Mouse (Mus musculus): Measurements from ENCODE around the gene Coq8a.

Gene Coq8a

GRCm38 (mm10) chr1:180174718-180175117 lies 24.7 kb downstream of the Coq8a start:
- DNase-seq (ENCODE audit: low spot score), result no peak

DNA sequence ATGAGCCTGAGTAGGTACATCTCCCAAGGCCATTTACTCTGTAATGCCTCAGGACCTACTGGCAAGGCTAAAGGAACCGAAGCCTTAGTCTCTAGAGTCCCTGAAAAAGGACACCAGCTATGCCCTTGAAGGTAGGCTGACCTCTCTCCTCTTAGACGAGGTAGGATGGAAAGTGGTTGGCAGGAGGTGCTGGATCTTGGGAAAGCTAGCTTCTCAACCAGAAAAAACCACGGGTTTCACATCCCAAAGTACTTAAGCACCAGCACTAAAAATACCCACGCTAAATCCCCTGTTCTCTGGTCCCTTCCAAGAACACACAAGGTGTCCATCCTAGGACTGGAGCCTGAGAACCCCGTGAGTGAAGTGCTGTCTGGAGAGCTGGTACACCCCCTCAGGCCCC lies 26.4 kb downstream of the Coq8a start:
- no peak for DNase-seq (ENCODE audit: low spot score)

DNA sequence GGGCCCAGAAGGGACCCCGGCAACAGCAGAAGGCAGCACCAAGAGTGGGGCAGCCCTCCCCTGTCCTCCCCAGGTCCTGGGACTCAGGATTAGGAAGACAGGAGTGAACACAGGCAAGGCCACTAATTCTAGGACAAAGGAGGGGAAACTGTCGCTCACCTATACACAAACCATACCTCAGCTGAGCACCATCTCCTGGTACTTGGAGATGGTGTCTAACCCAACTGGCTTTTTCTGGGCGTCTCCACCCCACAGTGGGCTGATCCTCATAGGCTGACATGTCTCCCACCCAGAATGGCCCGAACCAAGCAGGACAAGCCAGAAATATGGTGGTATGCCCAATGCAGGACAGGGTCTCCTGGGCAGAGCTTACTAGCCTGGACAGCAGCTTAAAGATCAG lies 26.8 kb downstream of the Coq8a start:
- no peak for DNase-seq (ENCODE audit: low spot score)

DNA sequence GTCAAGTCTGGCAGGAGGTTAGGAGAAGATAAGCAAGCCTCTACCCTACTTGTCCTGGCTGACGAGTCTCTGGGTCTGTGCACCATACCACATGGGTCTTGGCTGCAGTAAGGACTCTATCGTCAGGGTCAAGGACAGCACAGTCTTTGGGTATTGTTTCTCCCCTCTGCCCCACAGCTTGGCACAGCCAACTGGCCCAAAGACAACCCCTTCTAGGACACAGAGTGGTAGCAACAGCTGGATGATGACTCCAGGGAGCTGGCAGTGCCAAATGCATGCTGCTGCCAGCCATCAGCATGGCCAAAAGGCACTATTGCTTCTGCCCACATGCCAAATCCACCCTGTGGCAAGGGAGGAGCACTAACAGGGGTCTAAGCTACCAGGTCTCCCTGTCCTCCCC lies 27.5 kb downstream of the Coq8a start:
- DNase-seq (ENCODE audit: low spot score), result no peak

- DNase-seq (ENCODE audit: low spot score), result no peak
Observed at GRCm38 (mm10) chr1:180170071-180170470, 29.3 kb downstream of the Coq8a start.

DNA sequence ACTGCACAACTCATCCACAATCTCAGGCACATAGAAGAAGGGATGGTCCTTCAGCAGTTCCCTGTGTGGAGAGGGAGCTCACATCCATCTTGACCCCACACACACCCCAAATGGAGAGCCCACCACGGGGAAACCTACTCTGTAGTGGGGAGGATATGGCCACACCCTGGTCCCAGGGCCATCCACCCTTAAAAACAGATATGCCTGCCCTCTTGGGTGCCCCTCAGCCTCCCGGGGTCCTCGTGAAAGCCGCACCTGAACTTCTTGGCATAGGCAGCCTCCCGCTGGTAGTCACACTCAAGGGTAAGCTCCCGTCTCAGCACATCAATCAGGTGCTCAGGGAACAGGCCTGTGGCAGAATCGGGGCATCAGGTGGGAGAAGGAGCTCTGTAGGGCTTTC lies 30.2 kb downstream of the Coq8a start:
- DNase-seq (ENCODE audit: low spot score), result no peak

GRCm38 (mm10) chr1:180168294-180168693 lies 31.1 kb downstream of the Coq8a start:
- DNase-seq (ENCODE audit: low spot score), result no peak

DNA sequence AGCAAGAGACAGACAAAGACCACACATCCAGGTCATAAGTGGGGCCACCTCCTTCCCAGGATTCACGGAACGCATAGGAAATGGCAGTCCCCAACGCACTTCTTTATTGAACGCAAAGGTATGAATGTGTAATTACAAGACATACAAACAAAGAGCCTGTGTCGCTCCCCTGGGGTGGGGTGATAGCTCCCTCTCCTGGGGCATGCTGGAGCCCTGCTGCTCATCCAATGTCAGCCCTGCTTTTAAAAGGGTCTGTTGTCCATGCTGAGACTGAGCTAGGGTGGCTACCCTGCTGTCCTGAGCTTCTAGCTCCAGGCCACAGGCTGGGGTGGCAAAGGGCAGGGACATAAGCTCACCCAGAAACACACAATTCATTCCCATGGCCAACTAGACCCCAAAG lies 32.9 kb downstream of the Coq8a start:
- no peak for DNase-seq (ENCODE audit: low spot score)

DNA sequence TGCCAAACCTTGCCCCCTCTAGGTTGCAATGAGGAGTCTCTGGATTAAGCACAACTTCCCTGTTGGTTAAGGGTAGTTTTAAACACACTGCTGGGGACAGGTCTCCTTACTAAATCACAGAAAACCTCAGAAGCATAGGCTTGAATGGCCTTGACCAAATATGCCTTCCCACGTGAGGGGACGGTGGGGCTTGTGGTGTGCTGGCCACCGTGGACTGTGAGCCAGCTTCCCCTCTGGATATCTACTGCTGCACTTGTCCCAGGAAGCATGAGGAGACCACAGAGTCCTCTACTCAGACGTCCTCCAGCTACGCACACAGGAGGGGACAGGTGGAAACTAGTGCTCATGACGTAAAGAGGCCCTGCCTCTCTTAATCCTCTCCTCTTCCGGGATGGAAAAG lies 36.4 kb downstream of the Coq8a start:
- no peak for DNase-seq (ENCODE audit: low spot score)

GRCm38 (mm10) chr1:180161566-180162355 lies 37.6 kb downstream of the Coq8a start:
- no peak for DNase-seq (ENCODE audit: low spot score)

- DNase-seq (ENCODE audit: low spot score), result no peak
Observed at GRCm38 (mm10) chr1:180161160-180161559, 38.2 kb downstream of the Coq8a start.

- no peak for DNase-seq (ENCODE audit: low spot score)
Observed at GRCm38 (mm10) chr1:180160545-180160944, 38.9 kb downstream of the Coq8a start.

DNA sequence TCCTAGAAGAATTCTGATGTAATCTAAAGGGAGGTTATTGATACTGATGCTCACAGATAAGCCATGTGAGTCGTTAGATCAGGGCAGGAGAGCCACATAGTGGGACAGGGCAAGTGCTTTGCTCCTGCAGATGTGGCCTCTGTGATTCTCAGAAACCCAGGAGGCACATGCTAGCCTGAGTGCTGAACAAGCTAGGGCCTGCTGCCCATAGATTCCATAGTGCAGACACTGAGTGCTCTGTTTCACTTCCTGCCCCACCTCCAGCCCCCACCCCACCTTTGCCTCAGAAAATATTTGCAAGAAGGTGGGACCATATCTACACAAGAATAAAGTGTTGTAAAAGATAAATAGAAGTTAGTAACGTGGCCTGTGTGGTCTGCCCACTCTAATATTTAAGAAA lies 40.8 kb downstream of the Coq8a start:
- no peak for DNase-seq (ENCODE audit: low spot score)

DNA sequence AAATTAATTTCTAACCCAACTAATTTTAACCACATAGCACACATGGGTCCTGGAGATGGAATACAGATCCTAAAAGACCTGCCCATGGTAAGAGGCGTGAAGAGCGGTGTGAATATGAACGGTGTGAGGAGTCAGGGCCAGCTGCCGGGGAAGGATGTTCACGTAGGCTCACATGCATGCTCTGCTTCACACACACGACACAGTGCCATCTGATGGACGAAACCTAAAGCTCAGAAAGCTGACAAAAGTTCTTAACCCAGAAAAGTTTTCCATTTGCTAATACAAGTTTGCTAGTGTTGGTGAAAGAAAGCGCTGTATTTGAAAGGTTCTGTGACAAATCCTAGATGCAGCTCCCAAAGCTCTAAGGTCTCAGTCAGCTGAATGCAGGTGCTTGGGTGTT lies 48.2 kb downstream of the Coq8a start:
- no peak for DNase-seq (ENCODE audit: low spot score)

GRCm38 (mm10) chr1:180148563-180148962 lies 50.8 kb downstream of the Coq8a start:
- DNase-seq (ENCODE audit: low spot score), result no peak

- DNase-seq (ENCODE audit: low spot score), result peak; percentile 28
Observed at GRCm38 (mm10) chr1:180148036-180148435, 51.4 kb downstream of the Coq8a start.

GRCm38 (mm10) chr1:180140970-180141369 lies 58.4 kb downstream of the Coq8a start:
- DNase-seq (ENCODE audit: low spot score), result no peak

DNA sequence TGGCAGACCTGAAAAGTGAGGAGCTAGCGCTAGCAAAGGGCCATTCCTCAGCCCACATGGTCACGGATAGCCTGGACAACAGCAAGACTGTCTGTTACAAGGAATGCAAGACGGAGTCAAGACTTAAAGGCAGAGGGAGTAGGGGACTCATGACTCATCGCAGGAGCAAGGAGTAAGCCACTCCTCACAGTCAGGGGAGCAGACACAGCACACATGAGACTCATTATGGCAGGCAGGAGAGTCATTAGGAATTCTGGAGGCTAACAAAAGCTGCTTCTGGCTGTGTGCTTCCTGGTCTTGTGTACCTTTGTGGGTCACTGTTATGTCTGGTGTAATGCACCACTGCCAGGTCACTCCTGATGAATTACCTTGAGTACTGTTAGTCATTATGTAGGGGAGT lies 60.2 kb downstream of the Coq8a start:
- DNase-seq (ENCODE audit: low spot score), result peak; percentile 22

GRCm38 (mm10) chr1:180132187-180132586 lies 67.2 kb downstream of the Coq8a start:
- no peak for DNase-seq (ENCODE audit: low spot score)

DNA sequence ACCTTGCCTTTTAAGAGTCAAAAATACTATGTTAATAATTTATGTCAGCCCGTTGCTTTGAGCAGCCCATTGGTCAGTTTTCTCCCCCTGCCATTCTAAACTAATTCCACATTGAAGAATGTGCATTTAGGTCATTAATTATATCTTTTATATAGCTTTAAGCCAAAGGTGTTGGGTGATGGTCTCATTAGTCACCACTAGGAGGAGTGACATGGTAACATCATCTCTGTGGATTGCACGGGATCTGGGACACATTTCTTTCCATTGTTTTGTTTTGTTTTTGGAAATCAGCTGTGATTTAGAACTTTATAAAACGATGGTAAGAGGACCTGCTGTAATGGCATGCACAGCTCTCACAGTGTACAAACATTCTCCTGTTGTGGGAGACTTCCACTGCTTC lies 68.0 kb downstream of the Coq8a start:
- no peak for DNase-seq (ENCODE audit: low spot score)

- no peak for DNase-seq (ENCODE audit: low spot score)
Observed at GRCm38 (mm10) chr1:180128077-180128792, 71.2 kb downstream of the Coq8a start.

GRCm38 (mm10) chr1:180118233-180118632 lies 81.2 kb downstream of the Coq8a start:
- DNase-seq (ENCODE audit: low spot score), result no peak

DNA sequence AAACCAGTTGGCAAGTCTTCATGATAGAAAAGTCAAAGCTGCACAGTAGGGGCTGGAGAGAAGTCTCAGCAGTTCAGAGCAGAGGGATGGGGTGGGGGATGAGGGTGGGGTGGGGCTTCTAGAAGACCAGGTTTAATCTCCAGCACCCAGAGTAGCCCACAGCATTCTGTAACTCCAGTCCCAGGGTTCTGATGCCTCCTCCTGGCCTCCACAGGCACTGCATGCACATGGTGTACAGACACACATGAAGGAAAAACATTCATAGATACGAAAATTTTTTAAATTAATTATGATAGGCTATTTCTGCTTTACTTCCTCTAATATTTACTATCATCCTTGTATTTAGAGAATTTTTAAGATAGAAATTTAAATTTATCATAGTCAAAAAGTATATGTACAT lies 82.9 kb downstream of the Coq8a start:
- peak; percentile 50 for DNase-seq (ENCODE audit: low spot score)

Measured in embryo, embryonic 10 days (tissue).